Mouse (Mus musculus): ENCODE measurements around the gene Lmf1. TPM values are rescaled to one million over a fixed set of nuclear protein-coding genes. Genes with fewer than 3 reads are reported as not detected.

The Lmf1 gene
- total RNA-seq, 1 experiment from 2014 or later: 10.4 TPM

DNA sequence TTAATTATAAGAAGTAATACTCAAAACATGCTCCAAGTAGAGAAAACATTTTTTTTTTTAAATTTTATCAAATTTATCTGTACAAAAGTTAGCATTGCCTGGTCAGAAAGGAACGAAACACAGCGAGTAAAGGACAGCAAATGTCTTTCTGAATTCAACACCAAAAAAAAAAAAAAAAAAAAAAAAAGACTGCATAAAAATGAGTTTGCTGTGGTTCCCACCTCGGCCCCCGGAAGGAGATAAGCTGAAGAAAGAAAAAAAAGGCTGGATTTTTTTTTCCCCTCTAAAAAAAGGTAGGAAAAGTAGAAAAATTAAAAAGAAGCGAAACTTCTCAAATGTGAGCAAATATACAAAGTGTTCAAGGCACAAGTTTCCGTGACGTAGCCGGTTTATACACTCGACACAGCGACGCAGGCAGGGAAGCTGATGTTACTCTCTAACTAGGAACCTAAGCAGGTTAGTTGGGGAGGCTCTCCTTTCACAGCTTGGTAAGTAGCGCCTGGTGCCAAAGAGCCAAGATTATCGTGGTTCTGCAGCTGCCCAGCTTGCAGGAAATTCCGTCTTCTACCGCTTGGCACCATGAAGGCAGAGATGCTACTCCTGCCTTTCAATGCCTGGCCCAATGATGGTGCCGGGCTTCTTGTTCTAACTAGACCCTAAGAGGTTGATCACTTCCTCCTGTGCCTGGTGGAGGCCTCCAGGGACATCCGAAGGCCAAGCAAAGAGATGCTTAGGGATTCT is 12.9 kb upstream of the Lmf1 start:
- no peak for ATAC-seq (replicated peaks; ENCODE audit: insufficient number of reproducible peaks, low FRiP score, low TSS enrichment, poor library complexity, severe bottlenecking)

- ATAC-seq (replicated peaks; ENCODE audit: insufficient number of reproducible peaks, low FRiP score, low TSS enrichment, poor library complexity, severe bottlenecking): no peak
Observed at GRCm38 (mm10) chr17:25567261-25567660, 11.6 kb upstream of the Lmf1 start.

DNA sequence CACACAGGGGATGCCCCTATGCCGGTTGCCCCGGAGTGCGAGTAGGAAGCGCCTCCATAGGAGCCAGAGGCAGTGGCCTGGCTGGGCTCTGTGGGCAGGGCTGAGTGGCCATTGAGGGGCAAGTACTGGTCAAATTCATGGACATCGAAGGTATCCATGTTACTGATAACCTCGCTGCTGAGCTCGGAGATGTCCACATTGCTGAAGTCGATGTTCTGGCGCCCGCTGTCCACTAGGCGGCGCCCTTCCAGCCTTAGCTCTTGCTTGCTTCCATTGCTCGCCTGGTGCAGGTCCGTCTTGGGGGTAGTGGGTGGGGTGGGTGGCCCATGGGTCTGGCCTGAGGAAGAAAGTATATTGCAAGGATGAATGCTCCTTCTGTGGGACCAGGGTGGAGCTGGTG is 11.1 kb upstream of the Lmf1 start:
- peak; percentile 59; the same call in 1 of the 2 replicates for ATAC-seq (replicated peaks; ENCODE audit: insufficient number of reproducible peaks, low FRiP score, low TSS enrichment, poor library complexity, severe bottlenecking)

- no peak for ATAC-seq (replicated peaks; ENCODE audit: insufficient number of reproducible peaks, low FRiP score, low TSS enrichment, poor library complexity, severe bottlenecking)
Observed at GRCm38 (mm10) chr17:25568206-25568605, 10.7 kb upstream of the Lmf1 start.

DNA sequence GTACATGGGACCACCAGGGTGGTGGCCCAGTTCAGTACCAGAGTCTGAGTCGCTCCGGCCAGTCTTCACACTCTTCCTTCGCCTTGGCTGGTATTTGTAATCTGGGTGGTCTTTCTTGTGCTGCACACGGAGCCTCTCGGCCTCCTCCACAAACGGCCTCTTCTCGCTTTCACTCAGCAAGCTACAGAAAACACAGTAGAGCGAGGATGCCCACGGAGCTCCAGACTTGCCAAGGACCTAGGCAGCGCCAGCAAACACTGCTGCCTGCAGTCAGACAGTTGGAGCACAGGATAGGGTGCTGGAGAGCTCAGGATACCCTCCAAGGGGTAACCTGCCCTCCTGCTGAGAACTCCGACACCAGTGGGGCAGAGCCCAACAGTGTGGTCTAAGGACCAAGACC is 10.0 kb upstream of the Lmf1 start:
- ATAC-seq (replicated peaks; ENCODE audit: insufficient number of reproducible peaks, low FRiP score, low TSS enrichment, poor library complexity, severe bottlenecking): no peak

GRCm38 (mm10) chr17:25569833-25570647 is 8.8 kb upstream of the Lmf1 start:
- no peak for ATAC-seq (replicated peaks; ENCODE audit: insufficient number of reproducible peaks, low FRiP score, low TSS enrichment, poor library complexity, severe bottlenecking)

- ATAC-seq (replicated peaks; ENCODE audit: insufficient number of reproducible peaks, low FRiP score, low TSS enrichment, poor library complexity, severe bottlenecking): peak; percentile 54
Observed at GRCm38 (mm10) chr17:25570648-25571452, 8.0 kb upstream of the Lmf1 start, which contains the start of gene Sox8. TSS of gene Sox8 (minus strand) at chr17:25570686.

- no peak for ATAC-seq (replicated peaks; ENCODE audit: insufficient number of reproducible peaks, low FRiP score, low TSS enrichment, poor library complexity, severe bottlenecking)
Observed at GRCm38 (mm10) chr17:25571453-25571820, 7.4 kb upstream of the Lmf1 start.

DNA sequence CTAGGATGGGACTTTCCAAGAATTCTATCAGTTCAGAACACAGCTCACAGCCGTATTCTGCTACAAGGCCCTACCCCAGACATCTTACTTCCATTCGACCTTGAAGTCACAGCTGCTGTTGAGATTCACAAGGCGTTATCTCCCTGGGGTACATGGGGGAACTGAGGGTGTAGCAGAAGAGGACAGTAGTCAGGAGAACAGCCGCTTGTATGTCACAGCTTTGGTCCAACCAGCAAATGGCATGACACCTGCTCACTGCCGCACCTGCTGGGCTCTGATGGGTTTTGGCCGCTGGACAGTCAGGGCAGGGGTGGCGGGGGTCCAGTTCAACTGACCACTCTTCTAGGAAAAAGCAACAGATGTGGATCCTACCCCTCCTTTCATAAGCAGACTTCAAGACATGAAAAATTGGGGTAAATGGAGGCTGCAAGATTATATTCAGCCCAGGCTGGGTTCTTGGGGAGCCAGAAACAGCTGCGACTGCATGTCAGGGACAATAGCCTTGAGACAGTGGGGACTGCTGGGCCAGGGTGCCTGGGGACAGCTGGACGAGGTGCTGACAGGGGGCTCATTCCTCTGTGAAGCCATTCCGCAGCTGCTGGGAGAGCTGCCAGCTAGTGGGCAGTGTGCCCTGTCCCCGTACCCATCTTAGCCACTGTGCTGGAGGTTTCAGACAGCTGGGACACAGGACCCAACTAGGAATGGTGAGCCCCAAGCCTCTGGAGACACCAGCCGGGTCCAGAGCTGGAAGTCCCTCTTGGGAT is 3.5 kb upstream of the Lmf1 start:
- ATAC-seq (replicated peaks; ENCODE audit: insufficient number of reproducible peaks, low FRiP score, low TSS enrichment, poor library complexity, severe bottlenecking): no peak

DNA sequence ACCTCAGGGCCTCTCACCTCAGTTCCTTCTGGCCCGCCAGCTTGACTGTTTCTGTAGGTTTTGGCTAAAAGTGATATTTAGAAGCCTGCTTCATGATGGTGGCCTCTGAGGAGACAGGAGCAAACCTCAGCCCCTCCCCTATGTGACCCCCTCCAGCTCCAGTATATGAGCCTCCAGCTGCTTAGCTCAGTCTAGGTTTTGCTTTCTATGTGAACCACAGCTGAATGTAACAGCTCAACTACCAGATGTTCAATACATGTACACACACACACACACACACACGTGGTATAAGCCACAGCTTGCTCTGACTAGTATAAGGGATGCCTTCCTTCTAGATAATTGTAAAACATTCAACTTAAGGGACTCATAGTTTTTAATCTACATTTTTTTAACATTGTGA is 2.9 kb upstream of the Lmf1 start:
- ATAC-seq (replicated peaks; ENCODE audit: insufficient number of reproducible peaks, low FRiP score, low TSS enrichment, poor library complexity, severe bottlenecking): no peak

DNA sequence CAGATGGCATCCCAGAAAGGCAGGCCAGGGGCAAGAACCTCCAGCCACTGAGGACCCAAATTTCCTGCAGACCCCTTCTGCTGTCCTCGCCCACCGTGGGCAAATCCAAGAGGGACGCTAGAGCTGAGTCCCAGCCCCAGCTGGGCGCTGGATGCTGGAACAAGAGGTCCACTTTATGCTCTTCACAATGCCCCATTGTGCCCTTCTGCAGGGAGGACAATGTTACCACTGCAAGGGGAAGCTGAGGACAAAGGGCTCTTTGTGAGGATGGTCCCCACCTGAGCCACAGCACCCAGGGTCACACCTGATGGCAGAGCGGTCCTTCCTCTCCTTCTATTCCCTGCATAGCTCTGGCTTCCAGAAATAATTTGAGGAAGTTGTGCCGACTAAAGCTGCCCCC is 1.6 kb upstream of the Lmf1 start:
- ATAC-seq (replicated peaks; ENCODE audit: insufficient number of reproducible peaks, low FRiP score, low TSS enrichment, poor library complexity, severe bottlenecking): no peak

- no peak for ATAC-seq (replicated peaks; ENCODE audit: insufficient number of reproducible peaks, low FRiP score, low TSS enrichment, poor library complexity, severe bottlenecking)
Observed at GRCm38 (mm10) chr17:25577702-25578101, 1.2 kb upstream of the Lmf1 start.

DNA sequence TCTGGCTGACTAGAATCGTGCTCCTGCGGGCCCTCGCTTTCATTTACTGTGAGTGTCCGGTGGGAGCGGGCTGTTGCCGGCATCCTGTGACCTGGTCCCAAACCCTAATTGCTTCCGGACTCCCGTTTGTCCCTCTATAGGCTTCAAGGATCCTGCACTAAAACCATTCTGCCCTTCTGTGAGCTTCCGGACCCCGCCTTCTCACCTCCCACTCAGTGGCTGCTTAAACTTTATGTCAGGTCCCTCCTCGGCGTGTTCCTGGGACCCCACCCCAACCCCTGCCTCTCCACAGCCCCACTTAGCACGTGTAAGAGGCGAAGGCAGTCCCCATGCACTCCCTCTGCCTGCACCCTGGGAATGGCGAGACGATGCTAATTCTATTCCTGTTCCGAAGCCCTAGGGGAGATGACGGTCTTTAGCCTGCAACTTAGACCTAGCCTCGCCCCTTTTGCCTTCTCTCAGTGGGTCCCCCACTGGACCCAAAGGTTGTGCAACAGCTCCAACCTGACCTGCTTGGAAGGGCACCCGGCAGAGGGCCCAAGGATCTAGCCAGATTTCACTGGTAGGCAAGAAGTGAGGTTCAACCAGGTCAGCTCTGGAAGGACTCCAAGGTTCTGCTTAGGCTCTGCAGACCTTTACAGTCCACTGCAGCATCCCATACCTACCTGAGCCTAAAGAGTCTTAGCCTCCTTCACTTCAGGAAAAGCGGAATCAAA is 605 bp downstream of the Lmf1 start:
- no peak for ATAC-seq (replicated peaks; ENCODE audit: insufficient number of reproducible peaks, low FRiP score, low TSS enrichment, poor library complexity, severe bottlenecking)

- no peak for ATAC-seq (replicated peaks; ENCODE audit: insufficient number of reproducible peaks, low FRiP score, low TSS enrichment, poor library complexity, severe bottlenecking)
Observed at GRCm38 (mm10) chr17:25582076-25582475, 3.2 kb downstream of the Lmf1 start.

- no peak for ATAC-seq (replicated peaks; ENCODE audit: insufficient number of reproducible peaks, low FRiP score, low TSS enrichment, poor library complexity, severe bottlenecking)
Observed at GRCm38 (mm10) chr17:25583099-25583498, 4.2 kb downstream of the Lmf1 start.

- peak; percentile 73 for ATAC-seq (replicated peaks; ENCODE audit: insufficient number of reproducible peaks, low FRiP score, low TSS enrichment, poor library complexity, severe bottlenecking)
Observed at GRCm38 (mm10) chr17:25583858-25584257, 5.0 kb downstream of the Lmf1 start.

GRCm38 (mm10) chr17:25584646-25585045 is 5.8 kb downstream of the Lmf1 start:
- ATAC-seq (replicated peaks; ENCODE audit: insufficient number of reproducible peaks, low FRiP score, low TSS enrichment, poor library complexity, severe bottlenecking): no peak

DNA sequence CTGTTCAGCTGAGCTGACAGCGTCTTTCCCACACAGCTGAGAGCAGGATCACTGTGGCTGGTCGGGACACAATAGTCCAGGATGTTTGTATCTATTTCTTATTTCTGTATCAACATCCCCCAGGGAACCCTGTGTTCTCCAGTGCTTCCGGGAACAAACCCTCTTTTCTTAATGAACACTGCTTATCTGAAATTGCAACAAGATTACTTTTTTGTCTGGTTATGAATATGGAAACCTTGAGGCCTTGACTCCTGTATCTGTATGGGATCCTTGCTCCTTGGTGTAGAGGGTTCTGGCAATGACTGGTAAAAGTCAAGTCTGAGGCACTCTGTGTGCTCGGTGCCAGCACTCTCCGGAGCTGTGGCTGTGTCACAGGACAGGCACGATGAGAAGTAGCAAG is 11.2 kb downstream of the Lmf1 start:
- no peak for ATAC-seq (replicated peaks; ENCODE audit: insufficient number of reproducible peaks, low FRiP score, low TSS enrichment, poor library complexity, severe bottlenecking)

Data from monocyte, adult 5-6 weeks (primary cell).